In the genomic region with DNA sequence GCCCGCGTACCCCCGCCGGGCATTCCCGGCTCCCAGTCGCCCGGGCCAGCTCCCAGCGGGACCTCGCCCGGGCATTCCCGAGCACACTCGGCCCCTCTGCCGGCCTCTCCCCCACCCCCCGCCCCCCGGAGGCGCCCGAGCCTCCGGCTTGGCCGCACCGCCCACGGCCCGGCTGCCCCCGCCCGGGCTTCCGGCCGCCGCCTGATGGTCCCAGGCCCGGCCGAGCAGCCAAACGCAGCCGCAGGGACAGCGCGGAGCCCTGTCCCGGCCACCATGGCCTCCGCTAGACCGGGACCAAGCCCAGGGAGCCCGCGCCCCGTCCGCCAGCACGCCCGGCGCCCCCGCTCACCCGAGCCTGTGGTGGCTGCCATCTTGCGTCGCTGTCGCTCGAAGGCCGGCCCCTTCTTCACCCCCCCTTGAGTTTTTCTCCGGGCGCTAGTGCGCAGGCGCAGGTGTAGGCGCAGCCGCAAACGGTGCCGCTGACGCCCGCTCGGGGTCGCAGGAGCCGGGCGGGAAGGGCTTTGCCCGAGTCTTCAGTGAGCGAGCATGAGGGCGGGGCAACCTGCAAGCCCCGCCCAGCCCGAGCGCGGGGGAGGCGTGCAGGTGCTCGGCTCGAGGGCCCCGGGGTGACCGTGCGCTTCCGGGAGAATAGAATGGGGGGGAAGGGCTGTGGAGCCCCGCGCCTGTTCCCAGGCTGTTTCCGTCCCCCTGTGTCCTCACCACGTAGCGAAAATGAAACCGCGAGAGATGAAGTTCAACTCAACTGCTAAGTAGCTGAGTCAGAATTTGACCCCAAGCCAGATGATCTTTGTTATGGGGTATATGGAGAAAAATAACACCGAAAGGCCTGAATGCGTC, we compare ENCODE assay signal across 8 mouse cellular contexts. TPM values are rescaled to one million over a fixed set of nuclear protein-coding genes. Genes with fewer than 3 reads are reported as not detected.
DNase-seq lines count a peak whose midpoint lies in the region; ATAC-seq and TF ChIP-seq lines count a peak whose summit lies in the region.

A gene (minus strand): TSS at position 505 of the 858 bp plus-strand sequence.

- H3K4me2 ChIP-seq in forebrain, embryonic 14.5 days (ENCODE audit: low read length), result peak within 1 kb of the TSS; percentile 90
- H3K4me2 ChIP-seq in neural tube, embryonic 15.5 days, result peak within 1 kb of the TSS; percentile 84

- peak within 1 kb of the TSS; percentile 94 for H3K9ac ChIP-seq in ES-Bruce4 (ENCODE audit: low read depth, poor library complexity, severe bottlenecking)
- peak within 1 kb of the TSS; percentile 90 for H3K9ac ChIP-seq in forebrain, embryonic 14.5 days (ENCODE audit: low read length)
- peak within 1 kb of the TSS; percentile 91 for H3K9ac ChIP-seq in neural tube, embryonic 15.5 days (replicated peaks)

- no peak for TF ChIP-seq CTCF in ES-Bruce4 (IDR thresholded peaks at IDR 0.05; ENCODE audit: low read depth, low read length)

- peaks cover 8% of the 10 kb centered on the region for H3K4me1 ChIP-seq in ES-Bruce4 (ENCODE audit: control insufficient read depth, insufficient read depth, low read length)
- H3K4me1 ChIP-seq in forebrain, embryonic 14.5 days (ENCODE audit: control insufficient read depth, insufficient read depth, low read length), result peaks cover 23% of the 10 kb centered on the region
- peaks cover 62% of the 10 kb centered on the region for H3K4me1 ChIP-seq in neural tube, embryonic 15.5 days

- peak; percentile 30 for TF ChIP-seq POLR2A in ES-Bruce4 (IDR thresholded peaks at IDR 0.05; ENCODE audit: insufficient read depth, low read length)

- DNase-seq in forebrain, embryonic 14.5 days (ENCODE audit: low spot score), result peak; percentile 98
- DNase-seq in heart, postnatal 14 days, result peak; percentile 98 to 99
- peak; percentile 97 for DNase-seq in layer of hippocampus, adult 11-12 months (ENCODE audit: low spot score)
- peak; percentile 97 to 98 for DNase-seq in lung, adult 18-20 months
- peak; percentile 96 for DNase-seq in testis, postnatal 14 days (ENCODE audit: low spot score)

- ATAC-seq in cerebellum, adult (ENCODE audit: insufficient number of reproducible peaks, low FRiP score, low TSS enrichment), result peak; percentile 65
- peak; percentile 85 for ATAC-seq in forebrain, embryonic 14.5 days
- ATAC-seq in neural tube, embryonic 15.5 days (ENCODE audit: low FRiP score), result peak; percentile 85

- TF ChIP-seq EP300 in ES-Bruce4 (IDR thresholded peaks at IDR 0.05; ENCODE audit: insufficient read depth, low read depth, low read length), result no peak

- intact Hi-C loops in heart, postnatal 14 days (cut with DNase I), result no loop called here

- H3K36me3 ChIP-seq in ES-Bruce4 (ENCODE audit: control insufficient read depth, insufficient read depth, low read length, poor library complexity, severe bottlenecking), result peaks cover 2% of the 10 kb centered on the region; the same call in 1 of the 2 replicates
- 0 out of 2 replicates have a peak, but pooled peaks cover 3% of the 10 kb centered on the region for H3K36me3 ChIP-seq in forebrain, embryonic 14.5 days (ENCODE audit: control insufficient read depth, insufficient read depth, low read length)
- peaks cover 5% of the 10 kb centered on the region; the same call in 1 of the 2 replicates for H3K36me3 ChIP-seq in neural tube, embryonic 15.5 days

- under 1% methylated on average over 65 of the region's 87 CpGs for WGBS in forebrain, embryonic 14.5 days
- WGBS in neural tube, embryonic 15.5 days, result 1% methylated on average over 76 of the region's 87 CpGs

- peak within 1 kb of the TSS; percentile 83 for H3K4me3 ChIP-seq in ES-Bruce4 (ENCODE audit: low read depth, low read length)
- H3K4me3 ChIP-seq in forebrain, embryonic 14.5 days (ENCODE audit: low read depth, low read length), result peak within 1 kb of the TSS; percentile 97
- H3K4me3 ChIP-seq in neural tube, embryonic 15.5 days (replicated peaks), result peak within 1 kb of the TSS; percentile 88

- H3K27ac ChIP-seq in ES-Bruce4 (ENCODE audit: insufficient read depth, low read length), result peak within 1 kb of the TSS; percentile 83
- H3K27ac ChIP-seq in forebrain, embryonic 14.5 days (ENCODE audit: low read depth, low read length), result peak within 1 kb of the TSS; percentile 84
- H3K27ac ChIP-seq in neural tube, embryonic 15.5 days (replicated peaks), result peak within 1 kb of the TSS; percentile 94

- H3K27me3 ChIP-seq in ES-Bruce4 (ENCODE audit: control insufficient read depth, insufficient read depth, low read length, poor library complexity, severe bottlenecking), result no peaks in the 10 kb centered on the region
- no peaks in the 10 kb centered on the region for H3K27me3 ChIP-seq in forebrain, embryonic 14.5 days (replicated peaks; ENCODE audit: control insufficient read depth, insufficient read depth, low read length)
- H3K27me3 ChIP-seq in neural tube, embryonic 15.5 days (replicated peaks), result no peaks in the 10 kb centered on the region

- no peaks in the 10 kb centered on the region for H3K9me3 ChIP-seq in ES-Bruce4 (replicated peaks; ENCODE audit: control insufficient read depth, insufficient read depth, low read length, poor library complexity, severe bottlenecking)
- H3K9me3 ChIP-seq in forebrain, embryonic 14.5 days (replicated peaks; ENCODE audit: control insufficient read depth, low read length), result no peaks in the 10 kb centered on the region
- H3K9me3 ChIP-seq in neural tube, embryonic 15.5 days (replicated peaks), result no peaks in the 10 kb centered on the region

RNA-seq across cellular contexts. Expression of the gene that starts here (rescaled TPM):
- polyA plus RNA-seq in ES-Bruce4 (2011; ENCODE audit: insufficient read depth, insufficient read length, low read depth, missing spikeins), result 189 and 193 TPM in 2 replicates
- polyA plus RNA-seq in forebrain, embryonic 14.5 days (2014; fragmentation: Nextera tagmentation; extraction: Ambion mirVana), result 238 and 265 TPM in 2 replicates
- total RNA-seq in heart, postnatal 14 days (2021), result 100 to 1,000 TPM in 1 of 2 experiments, 10 to 100 TPM in 1; 93.8 to 102 TPM
- polyA plus RNA-seq in neural tube, embryonic 15.5 days (2015; fragmentation: Nextera tagmentation; extraction: Ambion mirVana), result 351 and 371 TPM in 2 replicates

Comparison
In these comparisons a context has a peak if more than half of its experiments do, and no peak if none do; other contexts are left out.
1. Peak in every context shown above with its lines: DNase-seq, ATAC-seq, H3K4me3 ChIP-seq and H3K27ac ChIP-seq.